Mouse (Mus musculus) embryonic fibroblast, embryonic 13.5 days (primary cell): Measurements from ENCODE around the gene Pvr.
A peak's percentile ranks its signal among the peaks of the same experiment; 100 is the strongest.

ENCODE experiments used
- CTCF ChIP-seq: IDR thresholded peaks from 2 replicates; pipeline ENCODE4 v1.5.1; 2011; ENCODE audit warnings: mild to moderate bottlenecking, control low read depth, low read length, moderate library complexity, borderline replicate concordance; ENCODE audit not compliant: insufficient read depth
- POLR2A ChIP-seq: IDR thresholded peaks from 2 replicates; pipeline ENCODE4 v1.6.1; 2011; ENCODE audit warnings: low read depth, mild to moderate bottlenecking, control low read depth, low read length, moderate library complexity

- TF ChIP-seq POLR2A = no peak
- TF ChIP-seq CTCF = peak; percentile 77
Measured at GRCm38 (mm10) chr7:19871943-19872601, 48.9 kb downstream of the Pvr start.
